Mouse (Mus musculus) stomach, embryonic 16.5 days (tissue): ENCODE results near the gene Ppfibp2. TPM values are rescaled to one million over a fixed set of nuclear protein-coding genes. Genes with fewer than 3 reads are reported as not detected.

Experiments
- ATAC-seq: fragments of 200-750 bp; cut with Nextera tagmentation; 2 replicates; pipeline ENCODE4 v1.8.0; 2017; ENCODE audit warnings: moderate number of reproducible peaks, moderate TSS enrichment; ENCODE audit not compliant: insufficient read depth, low FRiP score
- H3K27ac ChIP-seq: fragments of 300-500 bp; sonication (generic); 2 replicates; pipeline ENCODE4 v1.5.1; 2014; ENCODE audit warnings: low read length
- H3K27me3 ChIP-seq: fragments of 300-500 bp; sonication (generic); 2 replicates; pipeline ENCODE4 v1.6.1; 2014; ENCODE audit warnings: low read length, control low read depth, mixed read lengths; ENCODE audit not compliant: control insufficient read depth, insufficient read depth
- H3K36me3 ChIP-seq: fragments of 300-500 bp; sonication (generic); 2 replicates; pipeline ENCODE4 v1.6.1; 2014; ENCODE audit warnings: low read length; ENCODE audit not compliant: control insufficient read depth, insufficient read depth
- H3K4me1 ChIP-seq: fragments of 300-500 bp; sonication (generic); 2 replicates; pipeline ENCODE4 v1.6.1; 2014; ENCODE audit warnings: low read length, control low read depth, mixed read lengths; ENCODE audit not compliant: control insufficient read depth, insufficient read depth
- H3K4me2 ChIP-seq: fragments of 300-500 bp; sonication (generic); 2 replicates; pipeline ENCODE4 v1.6.1; 2014; ENCODE audit warnings: low read depth, low read length, mixed read lengths
- H3K4me3 ChIP-seq: fragments of 300-500 bp; sonication (generic); replicated peaks from 2 replicates; pipeline ENCODE4 v1.5.1; 2014; ENCODE audit warnings: mild to moderate bottlenecking, low read length
- H3K9ac ChIP-seq: fragments of 300-500 bp; sonication (generic); 2 replicates; pipeline ENCODE4 v1.6.1; 2014; ENCODE audit warnings: low read length
- H3K9me3 ChIP-seq: fragments of 300-500 bp; sonication (generic); replicated peaks from 2 replicates; pipeline ENCODE4 v1.6.1; 2016; ENCODE audit warnings: low read length, control low read depth; ENCODE audit not compliant: control insufficient read depth
- WGBS: fragments of 180-500 bp; shearing (Covaris S2); extraction: QIAGEN DNeasy Blood & Tissue Kit; methylation state at CpG from one replicate; pipeline ENCODE4 v1.1.7; 2014; 5-methylcytosine and 5-hydroxymethylcytosine counted together
- polyA plus RNA-seq: library from polyadenylated mRNA; unstranded; fragments of >200 nt; fragmentation: Nextera tagmentation; extraction: Ambion mirVana; gene quantifications from 2 replicates; pipeline ENCODE4 v1.2.1, GENCODE M21; 2015

Ppfibp2 gene
- polyA plus RNA-seq, 1 experiment from 2014 or later: 20.3 TPM

GRCm38 (mm10) chr7:107683162-107683561, 88.2 kb downstream of the Ppfibp2 start:
- ATAC-seq: no peak
- no peaks in the 10 kb centered on the region for H3K9me3 ChIP-seq
- WGBS: 64% methylated on average over 4 of the region's 4 CpGs

GRCm38 (mm10) chr7:107683622-107684021, 88.6 kb downstream of the Ppfibp2 start:
- Histone ChIP-seq H3K9me3 (no peaks in the 10 kb centered on the region), H3K4me3 (no peak overlapping the region), H3K36me3 (no peaks in the 10 kb centered on the region), H3K9ac (no peak overlapping the region), H3K4me2 (no peak overlapping the region), H3K4me1 (peaks cover 14% of the 10 kb centered on the region), H3K27ac (no peak overlapping the region), H3K27me3 (no peaks in the 10 kb centered on the region)
- no peak for ATAC-seq
- 64% methylated on average over 3 of the region's 3 CpGs for WGBS

More at GRCm38 (mm10) chr7:107683162-107683561, 88.2 kb downstream of the Ppfibp2 start:
- no peaks in the 10 kb centered on the region for H3K36me3 ChIP-seq
- H3K4me3 ChIP-seq: no peak overlapping the region
- no peak overlapping the region for H3K9ac ChIP-seq
- peaks cover 14% of the 10 kb centered on the region for H3K4me1 ChIP-seq
- H3K4me2 ChIP-seq: no peak overlapping the region
- no peaks in the 10 kb centered on the region for H3K27me3 ChIP-seq
- H3K27ac ChIP-seq: no peak overlapping the region; the same call in 1 of the 2 replicates

GRCm38 (mm10) chr7:107685238-107685954, 90.4 kb downstream of the Ppfibp2 start:
- Histone ChIP-seq H3K4me2 (peak overlapping the region; percentile 34), H3K4me3 (peak overlapping the region; percentile 15), H3K27me3 (no peaks in the 10 kb centered on the region), H3K27ac (peak overlapping the region; percentile 88), H3K36me3 (no peaks in the 10 kb centered on the region), H3K9me3 (no peaks in the 10 kb centered on the region), H3K4me1 (peaks cover 14% of the 10 kb centered on the region), H3K9ac (peak overlapping the region; percentile 4)
- ATAC-seq: peak; percentile 59
- 62% methylated on average over 8 of the region's 8 CpGs for WGBS

- Histone ChIP-seq H3K4me3 (peak overlapping the region; percentile 15), H3K4me2 (peak overlapping the region; percentile 34), H3K27me3 (no peaks in the 10 kb centered on the region), H3K27ac (peak overlapping the region; percentile 88), H3K4me1 (peaks cover 15% of the 10 kb centered on the region), H3K9me3 (no peaks in the 10 kb centered on the region), H3K36me3 (no peaks in the 10 kb centered on the region), H3K9ac (peak overlapping the region; percentile 4; the same call in 1 of the 2 replicates)
- 77% methylated on average over 7 of the region's 7 CpGs for WGBS
- peak; percentile 88 for ATAC-seq
Observed at GRCm38 (mm10) chr7:107685955-107686285, 90.9 kb downstream of the Ppfibp2 start.

GRCm38 (mm10) chr7:107687412-107687811, 92.4 kb downstream of the Ppfibp2 start:
- Histone ChIP-seq H3K27me3 (no peaks in the 10 kb centered on the region), H3K9ac (no peak overlapping the region), H3K4me2 (no peak overlapping the region), H3K36me3 (no peaks in the 10 kb centered on the region), H3K27ac (peak overlapping the region; percentile 2), H3K9me3 (no peaks in the 10 kb centered on the region), H3K4me1 (peaks cover 24% of the 10 kb centered on the region), H3K4me3 (no peak overlapping the region)
- 0 out of 2 replicates have a peak, but pooled peaks have one; percentile 16 for ATAC-seq
- WGBS: 12% methylated on average over 3 of the region's 3 CpGs

GRCm38 (mm10) chr7:107688040-107688439, 93.0 kb downstream of the Ppfibp2 start:
- no peak for ATAC-seq
- peaks cover 26% of the 10 kb centered on the region for H3K4me1 ChIP-seq
- no peaks in the 10 kb centered on the region for H3K36me3 ChIP-seq
- peak overlapping the region; percentile 2 for H3K27ac ChIP-seq
- 56% methylated on average over 4 of the region's 4 CpGs for WGBS
- no peaks in the 10 kb centered on the region for H3K27me3 ChIP-seq
- no peaks in the 10 kb centered on the region for H3K9me3 ChIP-seq
- H3K4me2 ChIP-seq: no peak overlapping the region
- no peak overlapping the region for H3K4me3 ChIP-seq
- no peak overlapping the region for H3K9ac ChIP-seq

GRCm38 (mm10) chr7:107690426-107691221, 95.6 kb downstream of the Ppfibp2 start:
- H3K4me3 ChIP-seq: no peak overlapping the region
- WGBS: 29% methylated on average over 17 of the region's 17 CpGs

GRCm38 (mm10) chr7:107691493-107691892, 96.5 kb downstream of the Ppfibp2 start:
- 25% methylated on average over 6 of the region's 6 CpGs for WGBS
- Histone ChIP-seq H3K4me3 (no peak overlapping the region), H3K4me2 (0 out of 2 replicates have a peak overlapping the region, but pooled peaks have one; percentile 12)

More at GRCm38 (mm10) chr7:107690426-107691221, 95.6 kb downstream of the Ppfibp2 start:
- H3K4me1 ChIP-seq: peaks cover 29% of the 10 kb centered on the region
- H3K9me3 ChIP-seq: no peaks in the 10 kb centered on the region
- H3K9ac ChIP-seq: 0 out of 2 replicates have a peak overlapping the region, but pooled peaks have one; percentile 21
- H3K36me3 ChIP-seq: no peaks in the 10 kb centered on the region
- ATAC-seq: no peak
- no peaks in the 10 kb centered on the region for H3K27me3 ChIP-seq
- no peak overlapping the region for H3K4me2 ChIP-seq
- peak overlapping the region; percentile 60 for H3K27ac ChIP-seq

More at GRCm38 (mm10) chr7:107691493-107691892, 96.5 kb downstream of the Ppfibp2 start:
- no peak overlapping the region for H3K9ac ChIP-seq
- no peaks in the 10 kb centered on the region for H3K36me3 ChIP-seq
- peak; percentile 65; the same call in 1 of the 2 replicates for ATAC-seq
- peak overlapping the region; percentile 60 for H3K27ac ChIP-seq
- no peaks in the 10 kb centered on the region for H3K9me3 ChIP-seq
- peaks cover 34% of the 10 kb centered on the region for H3K4me1 ChIP-seq
- no peaks in the 10 kb centered on the region for H3K27me3 ChIP-seq
